Mouse (Mus musculus) adrenal gland, postnatal 14 days (tissue): ENCODE data around the gene Kif2c. TPM values are rescaled to one million over a fixed set of nuclear protein-coding genes. Genes with fewer than 3 reads are reported as not detected.
"Not testable (repeated sequence)": the region's sequence is repeated elsewhere in the genome, so short reads cannot be mapped to it uniquely, and the experiment has no call there.

Experiments
- DNase-seq: peaks from one replicate; pipeline ENCODE4 v3.0.0; 2021; ENCODE audit warnings: mixed read lengths
- total RNA-seq: library from RNA; stranded (reverse); gene quantifications from 2 replicates; pipeline ENCODE4 v1.2.3, GENCODE M21; 2021

Kif2c gene
- total RNA-seq, 1 experiment from 2014 or later = 7.2 TPM

DNA sequence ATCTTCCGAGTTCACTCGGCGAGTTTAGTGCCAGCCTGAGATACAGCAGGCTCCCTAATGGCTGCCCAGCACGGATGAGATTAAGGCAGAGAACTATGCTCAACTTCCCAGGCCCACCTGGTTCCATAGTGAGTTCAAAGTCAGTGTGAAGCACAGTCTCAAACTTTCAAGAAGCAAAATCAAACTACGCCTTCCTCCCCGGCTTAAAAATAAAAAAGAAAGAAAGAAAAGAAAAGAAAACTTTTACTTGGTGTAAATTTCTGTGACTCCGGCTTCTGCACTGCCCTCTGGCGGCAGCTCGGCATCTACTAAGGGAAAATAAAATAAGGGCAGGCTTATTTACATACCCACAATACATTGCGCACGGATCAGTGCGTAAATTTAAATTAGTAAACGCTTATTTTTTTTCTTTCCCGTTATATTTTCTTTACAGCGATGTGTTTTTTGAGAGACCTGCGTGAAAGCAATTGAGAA lies 7.0 kb upstream of the Kif2c start:
- DNase-seq = peak; percentile 90

DNA sequence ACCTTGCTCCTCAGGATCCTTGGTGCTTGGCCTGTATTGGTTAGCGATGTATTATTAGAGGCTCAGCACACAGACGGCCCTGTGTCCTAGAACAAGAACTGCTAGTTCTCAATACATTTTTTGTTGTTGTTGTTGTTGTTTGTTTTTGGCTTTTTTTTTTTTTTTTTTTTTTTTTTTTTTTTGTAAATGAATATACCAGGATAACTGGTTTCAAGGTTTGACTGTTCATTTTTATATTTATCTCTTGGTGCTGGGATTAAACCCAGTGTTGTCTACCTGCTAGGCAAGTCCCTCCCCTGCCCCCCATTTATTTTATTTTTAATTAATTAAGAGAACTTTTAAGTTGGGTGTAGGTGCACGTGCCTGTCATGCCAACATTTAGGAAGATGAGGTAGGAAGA lies 6.5 kb upstream of the Kif2c start:
- DNase-seq = no peak

GRCm38 (mm10) chr4:117182759-117183096 lies 289 bp upstream of the Kif2c start:
- not testable (repeated sequence) for DNase-seq

GRCm38 (mm10) chr4:117169936-117170335 lies 12.5 kb downstream of the Kif2c start:
- DNase-seq = no peak

DNA sequence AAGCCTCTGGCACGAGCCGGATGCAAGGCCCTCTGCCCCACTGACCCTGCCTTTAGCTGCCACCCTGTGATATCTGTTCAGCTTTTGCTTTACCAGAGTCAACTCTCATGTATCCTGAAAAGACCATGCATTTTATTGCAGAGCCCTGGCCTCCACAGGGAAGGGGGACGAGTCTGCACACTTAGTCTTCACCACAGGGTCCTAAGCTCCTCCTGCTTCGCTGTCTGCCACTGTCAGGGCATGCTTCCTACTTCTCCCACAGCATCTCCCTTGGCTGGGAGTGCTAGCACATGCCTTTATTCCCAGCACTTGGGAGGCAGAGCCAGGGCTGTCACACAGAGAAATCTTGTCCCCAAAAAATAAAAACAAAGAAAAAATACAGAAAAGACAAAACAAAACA lies 21.3 kb downstream of the Kif2c start:
- DNase-seq = no peak

- no peak for DNase-seq
Measured at GRCm38 (mm10) chr4:117159666-117160065, 22.8 kb downstream of the Kif2c start.

DNA sequence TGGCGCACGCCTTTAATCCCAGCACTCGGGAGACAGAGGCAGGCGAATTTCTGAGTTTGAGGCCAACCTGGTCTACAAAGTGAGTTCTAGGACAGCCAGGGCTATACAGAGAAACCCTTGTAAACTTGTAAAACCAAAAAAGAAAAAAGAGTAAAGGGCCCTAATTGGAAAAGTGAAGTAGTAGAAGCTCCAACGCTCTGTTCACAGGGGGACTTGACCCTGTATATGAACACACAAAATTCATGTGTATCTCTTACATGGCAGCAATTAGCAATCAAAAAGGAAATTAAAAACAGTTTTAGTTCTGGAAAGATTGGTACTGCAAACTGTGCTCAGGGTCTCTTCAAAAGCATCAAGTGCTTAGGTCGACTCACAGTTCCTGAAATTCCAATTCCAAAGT lies 26.1 kb downstream of the Kif2c start:
- no peak for DNase-seq

DNA sequence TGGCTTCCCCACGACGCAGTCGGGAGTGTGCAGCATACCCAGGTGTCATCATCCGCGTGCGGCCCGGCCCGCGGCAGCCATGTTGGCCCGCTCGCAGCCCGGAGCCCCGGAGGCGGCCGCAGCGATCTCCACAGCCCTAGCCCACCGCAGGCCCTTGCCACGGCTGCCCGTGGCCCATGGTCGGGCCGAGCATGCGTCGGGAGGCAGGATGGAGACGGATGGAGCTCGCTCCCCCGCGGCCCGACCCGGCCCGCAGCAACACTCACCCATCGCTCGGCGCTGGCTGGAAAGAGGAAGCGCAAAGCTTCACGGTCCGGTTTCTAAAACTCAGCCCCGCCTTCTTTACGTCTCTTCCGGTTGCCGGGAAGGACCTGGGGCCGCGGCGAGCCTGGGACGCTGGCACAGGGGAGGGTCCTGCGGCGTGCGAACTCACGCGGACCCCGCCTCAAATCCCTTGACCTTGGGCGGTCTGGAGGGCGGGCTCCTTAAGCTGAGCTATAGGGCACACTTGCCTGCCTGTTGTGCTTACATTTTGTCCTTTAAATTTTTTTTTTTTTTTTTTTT lies 26.6 kb downstream of the Kif2c start, which contains the start of gene Rps8:
TSS of gene Rps8 (minus strand) at position 452 of the 564 bp plus-strand sequence.
- DNase-seq = peak; percentile 90

DNA sequence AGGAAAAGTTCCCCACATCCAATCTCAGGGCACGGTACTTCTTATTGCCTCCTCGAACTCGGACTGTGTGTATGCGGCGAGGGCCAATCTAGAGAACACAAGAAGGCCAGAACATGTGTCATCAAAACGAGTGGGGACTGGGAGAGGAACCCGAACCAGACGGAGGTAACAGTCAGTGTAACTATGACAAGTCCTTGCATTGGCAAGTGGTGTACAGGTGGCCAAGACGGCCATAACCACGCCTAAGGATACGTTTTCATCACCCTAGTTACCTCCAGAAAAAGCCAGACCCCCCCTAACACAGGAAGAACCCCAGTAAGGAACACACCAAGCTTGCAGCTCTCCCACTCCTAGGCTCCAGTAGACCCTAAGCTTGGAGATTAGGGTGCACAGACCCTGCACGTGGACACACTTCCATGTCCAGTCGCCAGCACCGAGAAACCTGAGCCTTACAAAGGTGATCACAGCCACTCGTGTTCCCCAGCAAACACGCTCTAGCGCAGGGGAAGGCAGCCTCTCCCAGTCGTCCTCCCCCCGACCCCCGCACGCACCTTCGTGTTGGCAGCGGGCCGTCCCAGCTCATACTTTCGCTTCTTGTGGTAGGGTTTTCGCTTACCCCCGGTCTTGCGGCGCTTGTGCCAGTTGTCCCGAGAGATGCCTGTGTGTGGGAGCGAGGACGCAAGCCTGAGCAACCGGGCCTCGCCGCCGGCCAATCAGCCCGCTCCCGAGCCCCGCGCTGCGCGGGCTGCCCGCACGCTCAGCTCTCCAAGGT lies 27.2 kb downstream of the Kif2c start:
- DNase-seq = no peak

- no peak for DNase-seq
Measured at GRCm38 (mm10) chr4:117152714-117153113, 29.7 kb downstream of the Kif2c start.

- DNase-seq = no peak
Measured at GRCm38 (mm10) chr4:117151416-117151815, 31.0 kb downstream of the Kif2c start.

DNA sequence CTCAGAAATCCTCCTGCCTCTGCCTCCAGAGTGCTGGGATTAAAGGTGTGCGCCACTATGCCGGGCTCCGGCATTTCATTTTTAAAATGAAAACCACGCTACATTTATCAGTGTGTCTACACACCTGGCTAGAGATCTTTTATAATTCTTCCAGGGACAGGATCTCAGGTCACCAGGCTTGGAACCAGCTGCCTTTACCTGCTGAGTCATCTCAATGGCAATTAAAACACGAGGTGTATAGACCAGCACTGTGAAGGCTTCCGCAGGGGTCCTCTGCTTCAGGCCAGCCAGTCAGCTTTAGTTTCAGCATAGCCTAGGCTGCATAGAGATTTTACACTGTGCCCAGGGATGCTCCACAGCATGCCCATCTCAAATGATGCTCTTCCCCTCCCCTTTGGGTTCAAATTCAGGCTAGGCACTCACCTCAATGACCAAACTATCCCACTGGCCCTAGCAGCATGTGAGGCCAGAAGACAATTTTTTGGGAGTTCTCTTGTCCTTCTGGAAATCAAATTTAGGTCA lies 32.2 kb downstream of the Kif2c start:
- DNase-seq = no peak

- no peak for DNase-seq
Measured at GRCm38 (mm10) chr4:117149291-117150211, 32.9 kb downstream of the Kif2c start.

- DNase-seq = no peak
Measured at GRCm38 (mm10) chr4:117148815-117149214, 33.6 kb downstream of the Kif2c start.

- DNase-seq = no peak
Measured at GRCm38 (mm10) chr4:117148047-117148713, 34.3 kb downstream of the Kif2c start.

GRCm38 (mm10) chr4:117146176-117146575 lies 36.3 kb downstream of the Kif2c start:
- DNase-seq = peak; percentile 97

DNA sequence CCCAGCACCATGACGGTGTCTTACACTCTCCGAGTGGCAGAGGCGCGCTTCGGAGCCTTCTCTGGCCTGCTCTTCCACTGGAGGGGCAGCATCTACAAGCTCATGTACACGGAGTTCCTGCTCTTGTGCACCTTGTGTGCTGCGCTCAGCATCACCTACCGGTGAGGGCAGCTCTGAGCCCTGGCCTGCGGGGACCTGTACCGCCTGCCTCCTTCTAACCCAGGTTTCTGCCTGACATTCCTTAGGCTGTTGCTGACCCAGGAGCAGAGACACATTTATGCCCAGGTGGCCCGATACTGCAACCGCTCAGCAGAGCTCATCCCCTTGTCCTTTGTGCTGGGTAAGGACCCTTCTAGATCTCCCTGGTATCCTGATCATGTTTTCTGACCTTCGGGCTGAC lies 37.2 kb downstream of the Kif2c start:
- DNase-seq = no peak

DNA sequence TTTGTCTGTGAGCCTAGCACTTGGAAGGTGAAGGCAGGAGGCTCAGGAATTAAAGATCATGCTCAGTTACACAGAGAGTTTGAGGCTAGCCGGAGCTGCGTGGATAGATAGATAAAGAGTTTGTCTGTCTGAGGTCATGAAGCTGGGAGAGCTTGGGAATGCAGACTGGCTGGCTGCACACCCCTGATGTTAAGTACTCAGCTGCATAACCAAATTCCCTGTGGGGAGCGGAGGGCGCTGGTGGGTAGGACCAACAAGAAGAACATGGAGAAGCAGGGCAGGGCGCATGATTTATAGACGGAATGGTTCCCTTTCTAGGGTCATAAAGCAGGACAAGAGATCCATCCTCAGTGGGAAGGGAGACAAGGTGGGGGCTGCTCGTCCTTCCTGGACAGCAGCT lies 39.4 kb downstream of the Kif2c start:
- no peak for DNase-seq

GRCm38 (mm10) chr4:117140613-117141012 lies 41.8 kb downstream of the Kif2c start:
- DNase-seq = no peak

GRCm38 (mm10) chr4:117139217-117139612 lies 43.2 kb downstream of the Kif2c start:
- peak; percentile 67 for DNase-seq

- peak; percentile 2 for DNase-seq
Measured at GRCm38 (mm10) chr4:117138295-117139216, 43.9 kb downstream of the Kif2c start.
